Mouse (Mus musculus): Measurements from ENCODE around the gene Pde6c. TPM values are rescaled to one million over a fixed set of nuclear protein-coding genes. Genes with fewer than 3 reads are reported as not detected.

The Pde6c gene
- not detected for polyA plus RNA-seq (2017; shearing (Covaris generic))

GRCm38 (mm10) chr19:38132481-38132880 is at the start of gene Pde6c:
Pde6c (plus strand) TSS chr19:38132781.
- ATAC-seq, result no peak

- no peak for ATAC-seq
Measured at GRCm38 (mm10) chr19:38082931-38083525, 49.6 kb upstream of the Pde6c start.

- ATAC-seq, result no peak
Measured at GRCm38 (mm10) chr19:38085841-38086240, 46.7 kb upstream of the Pde6c start.

GRCm38 (mm10) chr19:38086948-38087551 is 45.5 kb upstream of the Pde6c start:
- no peak for ATAC-seq

GRCm38 (mm10) chr19:38089358-38089757 is 43.2 kb upstream of the Pde6c start:
- ATAC-seq, result no peak

GRCm38 (mm10) chr19:38091512-38091985 is 41.0 kb upstream of the Pde6c start:
- no peak for ATAC-seq

- no peak for ATAC-seq
Measured at GRCm38 (mm10) chr19:38096231-38096630, 36.4 kb upstream of the Pde6c start.

- ATAC-seq, result no peak
Measured at GRCm38 (mm10) chr19:38096858-38097758, 35.5 kb upstream of the Pde6c start, which contains the start of gene Ffar4. Ffar4 (plus strand) TSS chr19:38097071.

GRCm38 (mm10) chr19:38107871-38108270 is 24.7 kb upstream of the Pde6c start:
- no peak for ATAC-seq

- no peak for ATAC-seq
Measured at GRCm38 (mm10) chr19:38109506-38110242, 22.9 kb upstream of the Pde6c start.

GRCm38 (mm10) chr19:38111056-38111455 is 21.5 kb upstream of the Pde6c start:
- ATAC-seq, result no peak

GRCm38 (mm10) chr19:38112575-38112974 is 20.0 kb upstream of the Pde6c start:
- ATAC-seq, result no peak

GRCm38 (mm10) chr19:38114834-38115491 is 17.6 kb upstream of the Pde6c start:
- ATAC-seq, result no peak

- ATAC-seq, result no peak
Measured at GRCm38 (mm10) chr19:38120123-38120760, 12.3 kb upstream of the Pde6c start.

GRCm38 (mm10) chr19:38123921-38124320 is 8.7 kb upstream of the Pde6c start:
- no peak for ATAC-seq

- no peak for ATAC-seq
Measured at GRCm38 (mm10) chr19:38124401-38125218, 8.0 kb upstream of the Pde6c start.

GRCm38 (mm10) chr19:38125219-38125610 is 7.4 kb upstream of the Pde6c start, which contains the start of gene Rbp4:
Rbp4 (minus strand) TSS chr19:38125281.
- ATAC-seq, result no peak

- ATAC-seq, result no peak
Measured at GRCm38 (mm10) chr19:38126656-38127055, 5.9 kb upstream of the Pde6c start.

- no peak for ATAC-seq
Measured at GRCm38 (mm10) chr19:38133986-38134385, 1.4 kb downstream of the Pde6c start.

- no peak for ATAC-seq
Measured at GRCm38 (mm10) chr19:38134806-38135205, 2.2 kb downstream of the Pde6c start.

All from activated CD4-positive, CD25-positive, alpha-beta regulatory T cell, adult 4 months (primary cell).